Mouse (Mus musculus): ENCODE results near the gene Zmym3.
"Not testable (repeated sequence)": the region's sequence is repeated elsewhere in the genome, so short reads cannot be mapped to it uniquely, and the experiment has no call there.

The Zmym3 gene

DNA sequence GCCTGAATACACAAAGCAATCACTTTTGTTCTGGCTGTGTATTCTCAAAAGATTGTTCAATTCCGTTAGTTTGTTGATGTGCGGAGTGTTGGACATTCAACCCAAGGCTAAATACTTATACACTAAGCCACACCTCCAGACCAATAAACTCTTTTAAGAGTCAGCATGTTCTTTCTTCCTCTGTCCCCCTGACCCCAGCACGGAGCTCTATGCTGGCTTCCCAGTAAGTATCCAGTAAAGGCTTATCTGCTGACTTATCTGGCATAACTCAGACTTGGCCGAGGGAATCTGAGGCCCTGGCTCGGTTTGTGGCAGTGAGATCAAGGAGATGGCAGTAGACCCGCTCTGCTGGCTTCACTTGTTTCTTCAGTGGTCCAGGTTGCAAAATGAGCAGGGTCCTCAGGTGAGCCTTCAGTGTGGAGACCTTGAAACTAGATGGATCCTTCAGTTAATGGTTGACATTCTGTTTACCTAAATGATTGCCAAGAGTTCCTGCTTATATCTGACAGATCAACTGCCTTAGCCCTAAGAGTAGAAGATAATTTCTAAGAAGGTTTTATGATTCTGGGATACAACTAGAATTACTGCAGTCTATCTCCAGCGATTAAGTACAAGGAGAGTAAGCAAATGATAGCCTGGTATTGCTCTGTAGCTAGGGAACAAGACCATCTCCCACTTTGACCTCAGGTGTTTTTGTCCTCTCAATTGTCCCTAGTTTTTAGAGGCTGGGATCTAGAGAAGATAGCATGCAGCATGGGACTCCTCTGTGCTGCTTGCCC lies 44.3 kb downstream of the Zmym3 start, which contains the start of gene Gjb1:
Gene Gjb1 (plus strand): TSS at position 189 of the 779 bp plus-strand sequence.
- no peak for DNase-seq (ENCODE audit: extremely low read depth, low read depth, low spot score)

DNA sequence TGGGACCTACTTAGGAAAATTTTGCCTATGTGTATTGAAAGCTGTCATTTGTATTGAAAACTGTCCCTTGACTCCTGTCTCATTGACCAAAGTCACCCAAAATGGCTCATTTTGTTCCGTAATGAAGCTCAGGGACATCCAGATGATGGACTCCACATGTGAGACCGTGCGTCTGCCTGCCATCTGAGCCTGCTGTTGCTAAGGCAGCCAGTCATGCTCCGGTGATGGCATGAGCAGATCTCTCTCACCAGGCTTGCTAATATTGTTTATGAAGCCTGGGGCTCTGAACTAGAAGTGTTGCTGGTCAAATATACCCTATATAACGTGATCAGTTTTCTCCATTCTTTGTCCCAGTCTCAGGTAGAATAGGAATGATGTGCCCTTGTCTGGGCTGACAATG lies 47.7 kb downstream of the Zmym3 start:
- no peak for DNase-seq (ENCODE audit: extremely low read depth, low read depth, low spot score)

DNA sequence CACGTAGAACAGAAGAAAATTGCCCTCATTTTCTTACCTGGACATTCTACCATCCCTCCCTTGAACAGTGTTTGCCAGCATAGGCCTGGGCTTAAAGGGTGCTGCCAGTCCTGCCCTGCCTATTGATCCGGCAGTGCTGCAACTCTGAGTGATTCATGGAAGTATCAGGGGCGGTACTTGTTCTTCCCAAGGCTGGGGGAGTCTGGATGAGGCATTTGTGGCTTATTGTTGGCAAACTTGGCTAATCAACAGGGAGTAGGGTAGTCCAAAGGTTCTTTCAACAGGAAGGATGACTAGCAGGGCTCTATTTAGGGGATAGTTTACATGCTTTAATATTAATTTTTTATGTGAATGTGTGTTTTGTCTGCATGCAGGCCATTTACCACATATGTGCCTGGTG lies 50.1 kb downstream of the Zmym3 start:
- DNase-seq (ENCODE audit: extremely low read depth, low read depth, low spot score), result no peak

DNA sequence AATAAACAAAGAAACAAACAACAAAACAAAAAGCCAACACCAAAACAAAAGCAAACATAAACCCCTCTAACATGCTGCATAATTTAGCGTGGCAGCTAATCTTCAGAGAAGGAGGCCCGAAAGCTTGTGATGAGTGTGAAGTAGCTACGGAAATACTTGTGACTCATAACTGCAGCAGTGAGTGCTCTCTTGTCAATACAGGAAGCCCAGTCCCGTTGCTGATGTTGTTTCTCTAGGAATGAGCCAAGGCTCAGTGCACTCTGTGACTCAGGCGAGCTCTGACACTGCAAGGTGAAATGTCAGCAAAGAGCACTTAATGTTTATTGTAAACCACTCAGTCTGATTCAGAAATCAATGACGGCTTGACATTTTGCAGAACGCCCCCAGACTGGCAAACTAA lies 51.6 kb downstream of the Zmym3 start:
- no peak for DNase-seq (ENCODE audit: extremely low read depth, low read depth, low spot score)

DNA sequence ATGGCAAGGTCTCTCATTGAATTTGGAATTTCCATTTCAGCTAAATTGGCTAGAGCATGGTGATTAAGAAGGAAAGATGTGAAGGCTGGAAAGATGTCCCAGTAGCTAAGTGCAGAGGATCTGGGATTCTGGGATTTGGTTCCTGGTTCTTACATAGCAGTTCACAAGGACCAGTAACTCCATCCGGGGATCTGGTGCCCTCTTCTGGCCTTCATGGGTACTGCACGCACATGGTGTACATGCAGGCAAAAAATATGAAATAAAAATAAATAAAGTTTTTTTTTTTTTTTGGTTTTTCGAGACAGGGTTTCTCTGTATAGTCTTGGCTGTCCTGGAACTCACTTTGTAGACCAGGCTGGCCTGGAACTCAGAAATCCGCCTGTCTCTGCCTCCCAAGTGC lies 61.7 kb downstream of the Zmym3 start:
- not testable (repeated sequence) for DNase-seq (ENCODE audit: extremely low read depth, low read depth, low spot score)
